Mouse (Mus musculus) gastrocnemius, postnatal 25 days (tissue): ENCODE measurements around the gene Slc16a5. TPM values are rescaled to one million over a fixed set of nuclear protein-coding genes. Genes with fewer than 3 reads are reported as not detected.
"Not testable (repeated sequence)": the region's sequence is repeated elsewhere in the genome, so short reads cannot be mapped to it uniquely, and the experiment has no call there.

Experiments used
- DNase-seq: peaks from one replicate; pipeline ENCODE4 v3.0.0; 2022
- total RNA-seq, 2 experiments: library from RNA; stranded (reverse); gene quantifications; 1 replicate in 1 of 2; 2 replicates in 1 of 2; pipeline ENCODE4 v1.2.3; 2021

The Slc16a5 gene
- total RNA-seq, 2 experiments from 2014 or later = not detected

DNA sequence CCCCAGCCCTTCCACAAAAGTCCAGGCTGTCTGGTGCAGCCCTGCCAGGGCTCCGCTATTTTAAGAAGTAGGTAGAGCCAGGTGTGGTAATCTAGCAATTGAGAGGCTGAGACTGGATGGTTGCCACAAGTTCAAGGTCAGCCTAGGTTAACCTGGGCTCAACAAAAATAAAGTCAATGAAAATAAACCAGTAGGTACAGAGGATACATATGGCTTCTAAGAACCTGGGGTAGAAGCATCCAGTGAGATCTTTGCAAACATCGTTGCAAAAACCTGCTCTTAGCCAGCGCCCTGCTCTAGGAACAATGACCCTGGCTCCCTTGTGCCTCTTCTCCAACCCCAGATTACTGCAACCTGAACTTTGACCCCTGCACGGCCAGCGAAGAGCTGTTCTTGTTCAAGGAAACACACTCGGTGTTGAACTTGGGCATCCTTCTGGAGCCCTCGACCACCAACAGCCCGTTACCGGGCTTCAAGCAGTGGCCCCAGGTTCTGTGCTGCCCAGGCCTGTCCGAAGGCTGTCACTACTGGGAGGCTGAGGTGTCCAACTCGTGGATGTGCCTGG, 14.9 kb upstream of the Slc16a5 start:
- DNase-seq = no peak

DNA sequence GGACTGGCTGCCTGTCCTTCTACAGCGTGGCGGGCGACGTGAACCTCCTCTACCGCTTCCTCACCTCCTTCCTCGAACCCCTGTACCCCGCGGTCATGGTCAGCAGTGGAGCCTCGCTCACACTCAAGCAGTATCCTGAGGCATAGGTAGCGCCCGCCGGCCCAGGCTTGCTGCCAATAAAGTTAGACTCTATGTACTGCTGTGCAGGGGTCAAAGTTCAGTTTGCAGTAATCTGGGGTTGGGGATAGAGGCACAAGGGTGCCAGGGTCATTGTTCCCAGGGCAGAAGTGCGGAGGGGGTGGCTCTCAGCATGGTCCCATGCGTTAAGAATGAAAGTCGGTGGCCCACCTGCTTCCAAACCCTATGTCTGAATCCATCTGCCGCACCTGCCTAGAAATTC, 14.2 kb upstream of the Slc16a5 start:
- no peak for DNase-seq

DNA sequence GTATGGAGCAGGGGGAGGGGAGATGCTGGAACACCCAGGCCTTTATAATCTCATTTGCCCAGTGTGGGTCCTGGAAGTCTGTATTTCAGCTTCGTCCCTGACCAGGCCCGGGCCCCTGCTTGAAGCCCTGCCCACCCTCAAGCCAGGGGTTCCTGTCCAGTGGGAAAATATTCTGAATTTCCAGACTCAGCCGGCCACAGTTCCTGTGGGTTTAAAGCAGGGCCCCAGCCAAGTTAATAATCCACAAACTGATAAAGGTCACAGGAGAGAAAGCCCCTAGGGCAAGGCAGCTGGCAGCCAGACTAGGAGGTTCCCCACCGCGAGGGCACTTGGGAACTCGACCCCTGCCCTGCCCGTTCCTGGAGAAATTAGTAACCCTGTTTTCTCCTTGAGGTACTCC, 13.3 kb upstream of the Slc16a5 start:
- DNase-seq = no peak

- DNase-seq = no peak
Measured at GRCm38 (mm10) chr11:115450176-115450575, 12.1 kb upstream of the Slc16a5 start.

- DNase-seq = no peak
Measured at GRCm38 (mm10) chr11:115451781-115452241, 10.5 kb upstream of the Slc16a5 start.

DNA sequence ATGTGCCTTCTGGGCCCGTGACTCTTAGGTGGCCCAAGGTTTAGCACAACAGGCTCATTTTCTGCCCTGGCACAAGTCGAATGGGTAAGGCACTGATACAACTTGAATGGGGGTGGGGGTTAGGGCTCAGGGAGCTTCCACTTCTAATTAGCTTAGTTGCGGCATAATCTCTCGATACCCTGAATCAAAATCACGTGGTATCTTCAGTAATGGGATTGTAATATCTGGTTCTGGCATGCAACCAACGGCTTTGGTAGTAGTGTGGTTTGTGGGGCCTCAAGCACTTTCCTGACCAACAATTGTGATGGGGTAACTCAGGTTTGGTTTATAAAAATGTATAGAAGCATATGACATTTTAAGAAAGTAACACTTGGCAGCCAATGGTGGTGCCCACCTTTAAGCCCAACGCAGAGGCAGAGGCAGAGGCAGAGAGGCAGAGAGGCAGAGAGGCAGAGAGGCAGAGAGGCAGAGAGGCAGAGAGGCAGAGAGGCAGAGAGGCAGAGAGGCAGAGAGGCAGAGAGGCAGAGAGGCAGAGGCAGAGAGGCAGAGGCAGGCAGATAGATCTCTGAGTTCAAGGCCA, 9.9 kb upstream of the Slc16a5 start:
- DNase-seq = no peak

DNA sequence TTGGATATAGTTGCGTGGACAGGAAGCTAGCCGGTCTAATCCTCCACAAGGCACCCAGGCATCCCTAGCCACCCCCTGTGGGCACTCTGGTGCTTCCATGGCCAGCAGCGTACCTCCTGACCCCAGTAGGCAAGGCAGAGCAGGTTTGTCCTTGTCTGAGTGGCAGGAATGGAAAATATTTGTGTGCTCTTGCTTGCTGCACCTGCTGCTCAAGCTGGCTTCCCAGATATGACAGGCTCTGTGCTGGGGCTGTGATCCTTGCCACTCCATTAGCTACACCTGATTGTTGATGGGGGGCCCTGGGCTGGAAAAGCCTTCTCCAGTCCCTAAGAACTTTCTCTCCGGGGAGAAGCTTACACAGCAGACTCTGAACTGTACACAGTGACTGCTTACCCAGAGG, 9.0 kb upstream of the Slc16a5 start:
- DNase-seq = no peak

DNA sequence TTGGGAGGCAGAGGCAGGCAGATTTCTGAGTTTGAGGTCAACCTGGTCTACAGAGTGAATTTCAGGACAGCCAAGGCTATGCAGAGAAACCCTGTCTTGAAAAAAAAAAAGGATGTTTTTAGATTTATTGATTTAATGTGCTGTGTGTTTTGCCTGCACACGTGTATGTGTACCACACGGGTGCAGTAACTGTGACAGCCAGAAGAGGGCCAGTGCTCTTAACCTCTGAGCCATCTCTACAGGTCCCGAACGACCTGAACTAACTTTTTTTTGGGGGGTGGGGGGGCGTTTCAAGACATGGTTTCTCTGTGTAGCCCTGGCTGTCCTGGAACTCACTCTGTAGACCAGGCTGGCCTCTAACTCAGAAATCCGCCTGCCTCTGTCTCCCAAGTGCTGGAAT, 7.5 kb upstream of the Slc16a5 start:
- DNase-seq = not testable (repeated sequence)

DNA sequence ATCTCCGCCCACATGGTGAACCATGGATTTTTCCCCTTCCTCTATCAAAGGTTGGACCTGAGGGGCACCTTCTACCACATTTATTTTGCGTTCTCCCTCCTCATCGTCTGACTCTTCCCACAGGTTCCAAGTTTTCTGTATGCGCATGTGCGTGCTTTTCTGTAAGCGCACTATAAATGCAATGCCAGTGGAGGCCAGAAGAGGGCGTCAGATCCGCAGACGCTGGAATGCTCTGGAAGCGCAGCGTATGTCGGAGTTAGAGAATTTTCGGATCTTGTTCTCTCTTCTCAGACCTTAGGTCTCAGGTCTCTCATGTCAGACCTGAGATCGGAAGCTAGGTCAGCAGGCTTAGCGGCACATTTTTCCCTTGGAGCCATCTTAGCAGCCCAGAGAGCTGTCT, 6.7 kb upstream of the Slc16a5 start:
- DNase-seq = no peak

DNA sequence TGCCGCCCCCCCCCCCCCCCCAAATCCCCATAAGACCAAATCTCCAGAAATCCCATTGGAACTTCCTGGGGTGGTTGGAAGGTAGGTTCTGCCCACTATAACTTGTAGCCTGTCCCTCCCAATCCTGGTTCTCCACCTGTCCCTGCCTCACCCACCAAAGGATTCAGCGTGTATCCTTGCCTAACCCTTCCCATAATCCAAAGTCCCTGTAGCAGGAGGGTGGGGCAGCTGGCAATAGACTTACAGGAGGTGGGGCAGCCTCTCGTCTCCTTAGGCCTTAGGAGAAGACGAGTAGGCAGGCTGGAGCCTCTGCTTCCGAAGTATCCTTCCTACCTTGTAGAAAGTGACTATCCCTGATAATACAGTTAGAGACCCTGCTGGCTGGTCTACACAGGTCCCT, 6.1 kb upstream of the Slc16a5 start:
- no peak for DNase-seq

- DNase-seq = no peak
Measured at GRCm38 (mm10) chr11:115457405-115457804, 4.9 kb upstream of the Slc16a5 start.

DNA sequence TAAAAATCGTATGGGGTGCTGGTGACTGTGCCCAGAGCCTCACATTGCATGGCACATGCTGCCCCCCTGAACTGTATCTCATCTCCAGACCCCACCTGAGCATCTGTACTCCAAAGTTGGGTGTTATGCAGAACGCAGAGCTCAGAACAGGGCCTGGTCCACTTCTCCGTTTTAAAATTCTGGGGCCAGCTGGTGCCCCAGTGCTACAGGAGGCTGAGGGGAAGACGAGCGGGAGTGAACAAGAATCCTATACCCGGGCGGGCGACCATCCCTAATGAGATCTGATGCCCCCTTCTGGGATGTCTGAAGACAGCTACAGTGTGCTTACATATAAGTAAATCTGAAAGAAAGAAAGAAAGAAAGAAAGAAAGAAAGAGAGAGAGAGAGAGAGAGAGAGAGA, 1.3 kb upstream of the Slc16a5 start:
- DNase-seq = no peak

- no peak for DNase-seq
Measured at GRCm38 (mm10) chr11:115461846-115462242, 430 bp upstream of the Slc16a5 start.

GRCm38 (mm10) chr11:115463397-115463796, 1.1 kb downstream of the Slc16a5 start:
- DNase-seq = no peak

DNA sequence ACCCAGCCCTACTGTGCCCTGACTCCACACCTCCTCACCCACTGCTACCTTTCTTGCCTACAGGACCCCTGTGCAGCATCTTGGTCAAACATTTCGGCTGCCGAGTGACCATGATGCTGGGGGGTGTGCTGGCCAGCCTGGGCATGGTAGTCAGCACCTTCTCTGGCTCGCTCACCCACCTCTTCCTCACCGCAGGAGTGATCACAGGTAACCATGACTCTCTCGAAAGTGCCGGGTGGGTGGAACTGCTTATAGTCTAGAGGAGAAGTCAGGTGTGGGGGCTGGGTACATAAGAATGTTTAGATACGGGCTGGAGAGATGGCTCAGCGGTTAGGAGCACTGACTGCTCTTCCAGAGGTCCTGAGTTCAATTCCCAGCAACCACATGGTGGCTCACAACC, 2.6 kb downstream of the Slc16a5 start:
- no peak for DNase-seq

GRCm38 (mm10) chr11:115467217-115467618, 4.9 kb downstream of the Slc16a5 start:
- no peak for DNase-seq

- DNase-seq = no peak
Measured at GRCm38 (mm10) chr11:115472183-115472582, 9.9 kb downstream of the Slc16a5 start.

GRCm38 (mm10) chr11:115473626-115474275, 11.5 kb downstream of the Slc16a5 start:
- DNase-seq = peak; percentile 80

DNA sequence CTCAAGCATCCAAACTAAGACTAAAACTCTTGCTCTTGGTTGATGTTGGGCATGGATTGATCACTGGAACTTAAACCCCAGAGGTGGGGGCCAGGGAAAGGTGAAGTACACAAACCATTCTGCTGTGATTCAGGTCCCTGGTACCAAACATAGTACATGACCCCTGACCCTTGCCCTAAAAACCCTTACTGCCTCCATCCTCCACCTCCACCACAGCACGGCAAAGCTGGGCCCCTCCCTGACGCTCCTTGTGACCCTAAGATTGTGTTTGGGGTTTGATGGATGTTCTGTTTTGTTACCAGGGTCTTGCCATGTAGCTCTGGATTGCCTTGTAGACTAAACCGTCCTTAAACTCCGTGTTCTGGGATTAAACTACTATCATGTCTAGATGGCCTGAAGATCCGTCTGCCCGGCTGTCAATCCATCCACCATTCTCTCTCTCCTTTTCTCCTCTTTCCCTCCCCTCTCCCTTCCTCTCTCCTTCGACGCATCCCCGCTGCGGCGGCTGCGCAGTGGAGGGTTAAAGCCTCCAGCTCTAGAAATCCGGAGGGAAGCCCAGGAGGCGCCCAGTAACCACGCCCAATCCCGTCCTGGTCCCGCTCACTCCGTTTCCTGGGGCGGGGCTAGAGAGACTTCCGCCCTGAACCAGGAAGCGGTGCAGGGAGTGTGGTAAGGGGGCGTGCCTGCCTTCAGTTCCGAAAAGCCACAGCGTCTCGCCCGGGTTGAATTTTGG, 12.9 kb downstream of the Slc16a5 start, which contains the start of gene Armc7:
Gene Armc7 (plus strand): TSS at position 643 of the 733 bp plus-strand sequence.
- peak; percentile 94 for DNase-seq

DNA sequence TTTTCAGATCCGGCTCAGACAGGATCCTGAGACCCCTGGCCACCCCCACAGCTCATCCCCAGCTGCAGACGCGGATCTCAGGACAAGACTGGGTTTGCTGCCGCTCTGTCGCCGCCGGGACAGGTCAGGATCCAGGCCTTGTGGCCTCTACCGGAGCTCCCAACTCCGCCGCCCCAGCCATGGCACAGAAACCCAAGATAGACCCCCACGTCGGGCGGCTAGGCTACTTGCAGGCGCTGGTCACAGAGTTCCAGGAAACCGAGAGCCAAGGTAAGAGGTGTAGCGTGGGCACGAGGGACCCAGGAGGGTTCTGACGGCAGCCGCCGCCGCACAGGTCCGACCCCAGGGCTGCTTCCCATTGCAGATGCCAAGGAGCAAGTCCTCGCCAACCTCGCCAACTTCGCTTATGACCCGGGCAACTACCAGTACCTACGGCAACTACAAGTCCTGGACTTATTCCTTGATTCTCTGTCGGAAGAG, 13.5 kb downstream of the Slc16a5 start:
- no peak for DNase-seq

DNA sequence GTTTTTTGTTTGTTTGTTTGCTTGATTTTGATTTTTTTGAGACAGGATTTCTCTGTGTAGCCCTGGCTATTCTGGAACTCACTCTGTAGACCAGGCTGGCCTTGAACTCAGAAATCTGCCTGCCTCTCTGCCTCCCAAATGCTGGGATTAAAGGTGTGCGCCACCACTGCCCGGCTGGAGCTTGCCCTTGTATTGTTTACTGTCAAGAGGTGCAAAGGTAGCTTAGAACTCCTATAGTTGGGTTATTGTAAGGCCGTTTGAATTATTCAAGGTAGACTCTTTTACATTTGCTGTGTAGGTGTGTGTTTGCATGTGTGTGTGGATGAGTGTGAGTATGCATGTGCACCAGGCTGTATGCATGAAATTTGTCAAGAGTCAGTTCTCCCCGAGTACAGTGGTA, 14.4 kb downstream of the Slc16a5 start:
- DNase-seq = not testable (repeated sequence)

GRCm38 (mm10) chr11:115477388-115477787, 15.1 kb downstream of the Slc16a5 start:
- DNase-seq = not testable (repeated sequence)
